Mouse (Mus musculus) layer of hippocampus, adult 18-20 months (tissue): ENCODE results near the gene Lce1j. TPM values are rescaled to one million over a fixed set of nuclear protein-coding genes. Genes with fewer than 3 reads are reported as not detected.
"Not testable (repeated sequence)": the region's sequence is repeated elsewhere in the genome, so short reads cannot be mapped to it uniquely, and the experiment has no call there.

Source experiments
- DNase-seq, 2 experiments: peaks; one replicate each; pipeline ENCODE4 v3.0.0; 2022; ENCODE audit warnings: low spot score in 2 of 2
- long read RNA-seq: library from polyadenylated mRNA; stranded (forward); transcript quantifications from one replicate; pipeline ENCODE4 v2.0.0, GENCODE M21; 2021
- total RNA-seq, 2 experiments: library from RNA; stranded (reverse); gene quantifications; 2 replicates each; pipeline ENCODE4 v1.2.3; 2021

Gene Lce1j
- not detected for total RNA-seq
- long read RNA-seq, result 0 reads

DNA sequence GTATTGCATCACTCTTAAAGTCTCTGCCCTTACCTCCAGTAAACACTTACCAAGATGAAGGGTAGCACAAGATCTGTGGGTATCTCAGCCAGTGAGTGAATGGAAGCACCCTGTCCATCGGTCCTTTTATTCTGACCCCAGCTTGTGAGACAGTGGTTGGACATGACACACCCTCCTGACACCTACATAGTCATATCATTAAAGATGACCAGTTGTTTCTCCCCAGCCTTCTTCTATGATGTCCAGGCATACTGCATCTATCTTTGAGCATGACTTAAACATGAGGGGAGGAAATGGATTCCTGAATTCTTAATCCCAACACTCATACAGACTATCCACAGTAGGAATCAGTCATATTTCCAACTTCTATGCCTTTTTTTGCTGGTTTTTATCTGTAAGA, at the start of gene Lce1j:
Gene Lce1j (minus strand): TSS at position 101 of the 400 bp plus-strand sequence.
- DNase-seq, result no peak

DNA sequence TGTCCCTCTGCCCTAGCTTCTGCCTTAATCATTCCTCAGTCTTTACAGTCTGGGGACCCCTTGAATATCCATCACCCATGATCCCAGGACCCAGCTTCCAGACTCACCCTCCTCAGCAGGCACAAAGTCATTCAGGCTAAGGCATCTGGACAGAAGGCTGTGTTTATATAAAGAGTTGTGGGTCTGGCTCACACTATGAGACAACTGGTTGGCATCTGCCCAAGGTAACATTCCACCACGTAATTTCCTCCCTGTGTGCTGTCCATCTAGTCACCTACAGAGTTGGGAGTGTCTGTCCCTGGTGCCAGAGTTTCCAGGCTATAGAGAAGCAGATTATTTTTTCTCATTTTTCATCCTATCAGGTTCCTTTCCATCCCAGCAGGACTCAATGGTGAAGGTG, 36.8 kb upstream of the Lce1j start, which contains the start of gene Kprp:
Gene Kprp (minus strand): TSS at position 140 of the 400 bp plus-strand sequence.
- DNase-seq, result no peak

DNA sequence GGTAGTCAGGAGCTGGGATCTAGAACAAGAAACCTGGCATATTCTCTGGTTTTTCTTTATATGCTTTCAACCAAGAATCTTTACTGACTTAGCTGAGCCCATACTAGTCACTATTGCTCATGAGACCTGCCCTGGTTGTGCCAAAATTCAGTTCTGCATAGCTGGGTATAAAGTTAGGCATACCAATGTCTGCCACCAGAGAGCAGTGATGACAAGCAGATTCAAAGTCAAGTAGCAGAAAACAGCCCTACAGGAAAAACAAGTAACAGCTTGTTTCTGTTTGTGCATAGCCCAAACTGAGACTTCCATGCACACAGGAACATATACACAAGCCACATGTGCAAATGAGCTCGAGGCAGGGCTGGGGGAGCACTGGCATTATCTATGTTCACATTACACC, 35.5 kb upstream of the Lce1j start:
- peak in 1 of 2 experiments; percentile 6 for DNase-seq

DNA sequence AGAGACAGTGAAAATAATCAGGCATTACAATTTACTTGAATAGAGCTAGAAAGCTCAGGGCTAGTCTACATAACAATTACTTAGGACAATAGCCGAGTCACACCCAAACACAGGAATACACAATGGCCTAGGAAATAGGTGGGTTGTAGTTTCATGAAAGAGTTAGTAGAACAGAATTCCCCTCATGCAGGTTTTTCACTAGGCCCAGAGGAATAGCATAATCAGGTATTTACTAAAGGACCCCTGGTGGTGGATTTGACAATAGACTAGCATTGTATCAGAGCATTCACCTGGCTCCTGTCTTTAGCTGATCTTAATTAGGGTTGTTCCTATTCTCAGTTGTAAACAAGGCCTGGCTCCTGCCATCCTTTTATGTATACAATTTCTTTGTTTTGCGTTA, 25.7 kb upstream of the Lce1j start:
- not testable (repeated sequence) for DNase-seq

DNA sequence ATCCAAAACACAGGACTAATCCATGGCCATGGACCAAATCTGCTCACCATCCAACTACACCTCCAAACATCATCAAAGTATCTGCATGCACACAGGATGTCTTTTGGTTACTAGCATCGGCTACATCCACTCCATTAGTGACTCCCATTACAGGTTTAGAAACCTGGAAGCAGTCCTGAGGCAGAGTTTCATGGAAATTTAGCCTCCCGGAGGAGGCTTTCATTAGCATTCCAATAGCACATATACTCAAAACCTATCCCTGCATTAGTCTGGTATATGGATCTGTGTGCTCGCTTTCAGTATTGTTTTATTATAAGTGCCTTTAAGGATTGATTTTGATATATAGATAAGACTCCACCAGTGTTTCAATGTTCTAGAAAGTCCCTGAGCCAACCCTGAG, 25.3 kb upstream of the Lce1j start:
- DNase-seq, result no peak

DNA sequence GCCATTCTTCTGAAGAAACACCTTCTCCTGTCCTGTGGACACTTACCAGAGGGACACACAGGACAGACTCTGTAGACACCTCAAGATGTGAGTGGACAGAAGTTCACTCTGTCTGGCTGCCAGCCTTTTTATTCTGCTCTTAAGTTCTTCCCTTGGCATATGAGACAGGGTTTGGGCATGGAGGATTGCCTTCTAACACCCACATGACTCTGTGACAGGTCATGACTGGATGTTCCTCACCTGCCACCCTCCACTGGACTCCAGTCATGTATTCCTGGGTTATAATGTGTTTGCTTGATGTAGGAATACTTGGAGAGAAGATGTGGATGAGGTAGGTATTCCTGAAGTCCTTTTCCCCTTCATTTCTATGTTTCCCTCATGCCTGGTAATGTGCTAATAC, 17.5 kb upstream of the Lce1j start, which contains the start of gene Lce1k:
Gene Lce1k (minus strand): TSS at position 101 of the 400 bp plus-strand sequence.
- DNase-seq, result no peak

DNA sequence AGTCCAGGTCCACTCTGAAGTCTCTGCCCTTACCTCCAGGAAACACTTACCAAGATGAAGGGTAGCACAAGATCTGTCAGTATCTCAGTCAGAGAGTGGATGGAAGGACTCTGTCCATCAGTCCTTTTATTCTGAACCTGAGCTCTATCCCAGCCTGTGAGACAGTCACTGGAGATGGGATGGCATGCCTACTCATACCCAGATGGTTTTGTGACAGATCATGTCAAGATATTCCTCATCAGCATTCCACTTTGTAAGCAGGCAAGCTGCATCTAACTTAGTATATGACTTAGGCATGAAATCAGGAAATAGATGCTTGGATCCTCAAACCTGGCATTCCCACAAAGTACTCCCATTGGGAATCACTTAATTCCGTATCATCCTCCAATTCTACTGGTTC, 11.5 kb downstream of the Lce1j start, which contains the start of gene Lce1i:
Gene Lce1i (minus strand): TSS at position 101 of the 400 bp plus-strand sequence.
- no peak for DNase-seq

DNA sequence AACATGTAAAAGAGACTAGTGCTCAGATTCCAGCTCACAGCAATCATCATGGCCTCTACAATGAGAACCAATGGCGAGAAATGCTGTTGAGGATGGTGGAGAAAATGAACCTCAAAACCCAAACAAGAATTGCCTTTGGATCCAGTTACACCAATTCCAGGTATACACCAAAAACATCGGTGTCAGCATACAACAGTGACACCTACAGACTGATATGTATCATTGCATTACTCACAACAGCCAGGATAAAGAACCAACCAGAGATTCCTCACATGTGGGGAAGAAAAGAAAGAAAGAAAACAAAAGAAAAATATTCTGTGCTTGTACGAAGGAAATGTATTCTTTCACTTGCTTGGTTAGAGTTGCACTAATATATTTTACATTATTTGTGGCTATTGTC, 18.7 kb downstream of the Lce1j start:
- no peak for DNase-seq

DNA sequence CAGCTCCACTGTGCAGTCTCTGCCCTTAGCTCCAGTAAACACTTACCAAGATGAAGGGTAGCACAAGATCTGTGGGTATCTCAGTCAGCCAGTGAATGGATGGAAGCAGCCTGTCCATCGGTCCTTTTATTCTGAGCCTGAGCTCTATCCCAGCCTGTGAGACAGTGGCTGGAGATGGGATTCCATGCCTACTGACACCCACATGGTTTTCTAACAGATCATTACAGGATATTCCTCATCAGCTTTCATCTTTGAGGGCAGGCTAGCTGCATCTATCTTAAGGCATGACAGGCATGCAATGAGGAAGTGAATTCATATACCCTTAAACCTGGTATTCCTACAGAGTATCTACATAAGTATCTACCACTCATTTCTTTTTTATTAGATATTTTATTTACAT, 25.3 kb downstream of the Lce1j start, which contains the start of gene Lce1h:
Gene Lce1h (minus strand): TSS at position 101 of the 400 bp plus-strand sequence.
- no peak for DNase-seq

DNA sequence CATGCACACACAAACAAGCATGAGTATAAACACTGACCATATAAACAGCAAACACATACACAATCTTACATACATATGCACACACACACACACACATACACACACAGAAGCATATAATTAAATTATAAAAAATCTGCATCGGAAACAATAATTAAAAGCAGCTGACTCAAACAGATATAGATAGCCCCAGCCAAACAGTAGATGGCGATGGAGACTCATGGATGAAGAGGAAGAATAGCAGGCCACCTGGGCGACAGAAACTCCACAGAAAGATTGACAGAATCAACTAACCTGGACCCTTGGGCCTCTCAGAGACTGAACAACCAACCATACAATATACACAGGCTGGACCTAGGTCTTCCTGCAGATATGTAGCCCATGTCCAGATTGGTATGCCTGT, 37.1 kb downstream of the Lce1j start:
- no peak for DNase-seq

DNA sequence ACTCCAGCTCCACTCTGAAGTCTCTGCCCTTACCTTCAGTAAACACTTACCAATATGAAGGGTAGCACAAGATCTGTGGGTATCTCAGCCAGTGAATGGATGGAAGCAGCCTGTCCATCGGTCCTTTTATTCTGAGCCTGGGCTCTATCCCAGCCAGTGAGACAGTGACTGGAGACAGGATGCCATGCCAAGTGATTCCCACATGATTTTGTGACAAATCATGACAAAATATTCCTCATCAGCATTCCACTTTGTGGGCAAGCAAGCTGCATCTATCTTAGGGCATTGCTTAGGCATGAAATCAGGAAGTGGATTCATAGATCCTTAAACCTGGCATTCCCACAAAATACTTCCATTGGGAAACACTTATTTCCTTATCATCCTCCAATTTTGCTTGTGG, 38.1 kb downstream of the Lce1j start, which contains the start of gene Lce1g:
Gene Lce1g (minus strand): TSS at position 101 of the 400 bp plus-strand sequence.
- no peak for DNase-seq

DNA sequence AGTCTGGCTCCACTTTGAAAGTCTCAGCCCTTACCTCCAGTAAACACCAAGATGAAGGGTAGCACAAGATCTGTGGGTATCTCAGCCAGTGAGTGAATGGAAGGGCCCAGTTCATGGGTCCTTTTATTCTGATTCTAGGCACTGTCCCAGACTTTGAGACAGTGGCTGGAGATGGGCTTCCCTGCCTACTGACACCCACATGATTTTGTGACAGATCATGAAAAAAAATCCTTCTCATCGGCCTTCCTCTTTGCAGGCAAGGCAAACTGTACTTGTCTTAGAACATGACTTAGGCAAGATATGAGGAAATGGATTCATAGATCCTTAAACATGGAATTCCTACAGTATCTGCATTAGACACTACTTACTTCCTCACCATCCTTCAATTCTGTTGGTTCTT, 51.3 kb downstream of the Lce1j start, which contains the start of gene Gm38119:
Gene Gm38119 (minus strand): TSS at position 101 of the 400 bp plus-strand sequence.
- no peak for DNase-seq

Other genes with a start within 250 kb of the Lce1j start
- not detected for gene Ivl, start 216.8 kb downstream of the Lce1j start, total RNA-seq
- gene Smcp, start 201.5 kb downstream of the Lce1j start, total RNA-seq, result not detected
- not detected for gene 2210017I01Rik, start 183.0 kb downstream of the Lce1j start, total RNA-seq
- not detected for gene Lce6a, start 168.9 kb downstream of the Lce1j start, total RNA-seq
- not detected for gene Lce1a1, start 142.2 kb downstream of the Lce1j start, total RNA-seq
- gene Lce1b, start 133.6 kb downstream of the Lce1j start, total RNA-seq, result not detected
- gene Lce1a2, start 120.2 kb downstream of the Lce1j start, total RNA-seq, result not detected
- not detected for gene Lce1c, start 111.3 kb downstream of the Lce1j start, total RNA-seq
- not detected for gene Lce1d, start 103.3 kb downstream of the Lce1j start, total RNA-seq
- not detected for gene Lce1e, start 81.4 kb downstream of the Lce1j start, total RNA-seq
- not detected for gene Lce1f, start 70.2 kb downstream of the Lce1j start, total RNA-seq
- gene Gm38119, start 51.4 kb downstream of the Lce1j start, total RNA-seq, result not detected
- not detected for gene Lce1g, start 38.2 kb downstream of the Lce1j start, total RNA-seq
- gene Lce1h, start 25.4 kb downstream of the Lce1j start, total RNA-seq, result not detected
- gene Lce1i, start 11.6 kb downstream of the Lce1j start, total RNA-seq, result not detected
- not detected for gene Lce1k, start 17.4 kb upstream of the Lce1j start, total RNA-seq
- not detected for gene Kprp, start 36.7 kb upstream of the Lce1j start, total RNA-seq
- gene Lce1l, start 60.8 kb upstream of the Lce1j start, total RNA-seq, result not detected
- not detected for gene 2310050C09Rik, start 79.7 kb upstream of the Lce1j start, total RNA-seq
- gene Lce3a, start 135.7 kb upstream of the Lce1j start, total RNA-seq, result not detected
- gene Lce3b, start 142.5 kb upstream of the Lce1j start, total RNA-seq, result not detected
- not detected for gene Lce3c, start 154.0 kb upstream of the Lce1j start, total RNA-seq
- not detected for gene Lce3d, start 166.9 kb upstream of the Lce1j start, total RNA-seq
- not detected for gene Lce3e, start 176.5 kb upstream of the Lce1j start, total RNA-seq
- not detected for gene Lce3f, start 201.7 kb upstream of the Lce1j start, total RNA-seq
- not detected for gene Crct1, start 225.2 kb upstream of the Lce1j start, total RNA-seq
- not detected for gene Lce1m, start 228.5 kb upstream of the Lce1j start, total RNA-seq